Mouse (Mus musculus) kidney, postnatal 36 days (tissue): ENCODE measurements around the gene Dnah11.

Experiments used
- DNase-seq, 2 experiments: peaks; one replicate each; pipeline ENCODE4 v3.0.0; 2021 to 2022; ENCODE audit warnings: mixed read lengths in 2 of 2

Dnah11 gene

DNA sequence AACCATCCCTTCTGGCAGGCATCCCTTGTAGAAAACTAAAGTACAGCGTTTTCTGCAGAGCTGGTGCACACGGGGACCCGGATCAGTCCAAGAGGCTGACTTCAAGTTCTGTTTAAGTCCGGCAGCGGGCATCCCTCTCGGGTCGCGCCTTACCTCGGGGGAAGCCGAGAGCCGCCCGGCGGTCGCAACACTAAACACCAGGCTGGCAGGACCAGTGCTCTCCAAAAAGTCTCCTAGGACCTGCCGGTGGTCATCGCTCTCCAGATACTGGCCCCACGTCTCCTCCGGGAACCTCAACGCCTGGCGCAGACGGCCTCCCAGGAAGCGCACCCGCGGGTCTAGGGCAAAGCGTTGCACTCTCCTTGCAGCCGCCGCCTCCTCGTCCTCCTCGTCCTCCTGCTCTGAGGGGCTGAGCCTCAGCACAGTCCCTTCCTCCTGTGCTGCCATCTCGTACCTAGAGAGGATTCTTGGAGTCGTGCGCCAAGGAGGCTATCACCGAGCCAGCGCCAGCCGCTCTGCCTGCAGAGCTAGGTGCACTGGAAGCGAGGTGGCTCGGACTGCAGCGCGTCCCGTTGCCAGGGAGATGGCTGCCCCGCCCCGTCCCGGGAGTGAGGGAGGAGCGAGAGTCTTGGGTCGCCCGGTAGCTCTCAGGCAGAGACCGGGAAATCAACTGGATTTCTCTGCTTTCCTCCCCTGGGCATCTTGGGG is at the start of gene Dnah11:
TSS of gene Dnah11 (minus strand) at position 658 of the 708 bp plus-strand sequence.
- peak; percentile 81 to 91 for DNase-seq

- DNase-seq, result no peak
Measured at GRCm38 (mm10) chr12:118221182-118221581, 22.3 kb upstream of the Dnah11 start.

DNA sequence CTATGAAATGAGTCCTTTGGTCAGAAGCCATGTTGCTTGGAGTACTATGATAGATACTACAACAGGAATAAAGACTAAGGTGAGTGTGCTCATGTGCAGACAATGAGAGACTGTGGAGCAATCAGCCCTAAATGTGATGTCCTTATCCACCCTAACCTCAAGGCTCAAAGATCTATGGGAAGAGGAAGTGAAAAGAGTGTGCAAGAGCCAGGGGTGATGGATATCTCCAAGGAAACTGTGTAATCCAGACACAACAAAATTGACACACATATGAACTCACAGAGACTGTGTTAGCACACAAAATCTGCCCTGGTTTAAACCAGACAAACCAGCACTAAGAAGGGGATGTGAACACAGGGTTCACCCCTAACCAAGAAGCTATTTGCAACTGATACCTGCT is 21.2 kb upstream of the Dnah11 start:
- no peak for DNase-seq

- no peak for DNase-seq
Measured at GRCm38 (mm10) chr12:118212163-118212562, 13.3 kb upstream of the Dnah11 start.

GRCm38 (mm10) chr12:118196583-118196982 is 2.3 kb downstream of the Dnah11 start:
- no peak for DNase-seq

GRCm38 (mm10) chr12:118189535-118189934 is 9.3 kb downstream of the Dnah11 start:
- DNase-seq, result no peak

DNA sequence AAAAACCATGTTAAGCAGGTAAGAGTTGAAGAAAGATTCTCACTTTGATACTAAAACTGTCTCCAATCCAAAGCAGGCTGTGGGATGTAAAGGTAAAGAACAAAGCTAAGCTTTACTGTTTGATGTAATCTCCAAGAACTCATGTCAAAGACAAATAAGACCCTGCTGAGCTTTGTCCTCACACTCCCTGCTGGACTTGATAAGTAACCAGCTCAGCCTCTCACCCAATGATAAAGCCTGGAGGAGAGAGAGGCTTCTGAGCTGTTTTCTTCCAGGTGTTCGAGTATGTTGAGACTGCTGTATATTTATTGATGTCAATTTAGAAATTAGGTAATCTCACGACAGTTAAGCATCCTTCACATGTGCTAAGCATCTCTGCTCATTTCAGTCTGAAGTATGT is 11.2 kb downstream of the Dnah11 start:
- DNase-seq, result no peak

DNA sequence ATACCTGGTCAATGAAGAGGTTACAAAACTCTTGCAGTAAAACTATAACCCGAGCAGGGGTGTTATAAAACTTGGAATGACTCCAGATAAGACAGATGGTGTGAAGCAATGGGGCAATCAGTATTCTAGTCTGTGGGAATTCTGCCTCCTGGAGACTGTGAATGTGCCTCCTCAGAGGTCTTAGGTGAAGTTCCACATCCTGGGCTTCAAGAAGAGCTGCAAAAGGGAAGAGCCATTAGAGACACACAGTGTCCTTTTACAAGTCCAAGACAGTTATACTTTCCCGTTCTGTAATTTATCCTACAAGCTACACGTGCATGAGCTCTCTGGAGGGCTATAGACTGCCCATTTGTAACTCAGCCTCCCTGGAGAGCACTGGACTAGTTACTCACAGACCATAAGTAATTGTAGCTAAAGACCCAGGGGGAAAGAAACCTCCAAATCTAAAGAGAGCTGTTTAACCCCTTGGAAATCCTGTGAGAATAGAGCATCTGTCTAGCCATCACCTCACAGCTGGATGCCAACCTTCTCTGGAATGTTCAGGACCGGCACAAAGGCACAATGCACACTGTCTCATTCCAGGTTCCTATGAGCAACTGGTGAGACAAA is 11.9 kb downstream of the Dnah11 start:
- peak in 1 of 2 experiments; percentile 8 for DNase-seq

GRCm38 (mm10) chr12:118186120-118186880 is 12.5 kb downstream of the Dnah11 start:
- no peak for DNase-seq

DNA sequence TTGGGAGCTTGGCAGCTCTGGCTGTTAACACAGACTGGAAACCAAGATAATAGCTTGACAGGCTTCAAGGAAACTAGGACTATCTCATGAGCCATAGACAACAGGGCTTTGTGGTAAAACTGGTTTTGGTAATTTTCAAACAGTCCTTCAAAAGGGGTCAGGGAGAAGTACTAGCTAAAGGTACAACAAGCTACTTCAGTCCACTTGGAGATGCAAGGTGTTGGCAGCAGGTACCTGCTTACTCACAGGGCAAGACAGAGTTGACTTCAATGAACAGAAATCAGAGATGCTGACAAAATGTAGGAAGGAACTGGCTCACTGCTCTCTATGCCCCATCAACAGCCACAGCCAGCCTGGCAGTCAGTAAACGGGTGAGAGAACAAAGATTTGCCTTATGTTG is 14.1 kb downstream of the Dnah11 start:
- no peak for DNase-seq

GRCm38 (mm10) chr12:118177756-118178155 is 21.1 kb downstream of the Dnah11 start:
- no peak for DNase-seq

DNA sequence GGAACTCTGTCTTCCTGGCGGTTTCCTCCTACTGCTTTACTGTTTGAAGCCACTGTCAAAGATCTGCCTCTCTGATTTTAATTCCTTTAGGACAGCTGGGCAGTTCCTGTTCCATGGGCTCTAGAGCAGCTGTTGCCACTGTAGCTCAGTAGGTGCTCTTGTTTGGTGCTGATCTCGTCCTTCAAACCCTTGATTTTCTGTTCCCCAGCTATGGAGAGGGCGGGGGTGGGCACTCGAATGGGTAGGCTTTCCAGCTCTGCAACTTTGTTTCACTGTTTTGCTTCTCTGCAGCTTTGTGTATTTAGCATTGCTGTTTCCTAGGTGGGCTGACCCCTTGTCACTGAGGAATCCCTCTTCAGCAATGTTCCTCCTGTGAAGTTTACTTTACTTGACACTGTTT is 34.1 kb downstream of the Dnah11 start:
- no peak for DNase-seq

DNA sequence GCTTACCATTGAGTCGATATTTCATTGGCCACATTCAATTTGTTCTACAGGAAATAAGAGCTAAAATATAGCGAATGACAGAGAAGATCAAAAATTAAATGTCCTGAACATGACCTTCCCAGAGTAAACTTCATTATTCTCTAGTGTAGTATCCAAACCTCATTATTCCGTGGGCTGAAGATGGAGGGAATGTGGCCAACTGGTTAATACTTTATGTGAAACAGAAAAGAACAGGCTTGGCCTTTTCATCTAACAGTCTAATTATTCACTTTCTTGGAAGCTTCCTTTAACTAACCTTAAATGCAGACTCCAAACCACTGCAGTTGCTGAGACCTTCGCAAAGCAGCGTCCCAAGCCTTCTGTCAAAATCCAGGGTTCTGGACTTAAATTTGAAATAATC is 41.9 kb downstream of the Dnah11 start:
- peak; percentile 3 to 5 for DNase-seq

GRCm38 (mm10) chr12:118147521-118148033 is 51.3 kb downstream of the Dnah11 start:
- DNase-seq, result no peak

GRCm38 (mm10) chr12:118128116-118128515 is 70.7 kb downstream of the Dnah11 start:
- no peak for DNase-seq

GRCm38 (mm10) chr12:118119668-118120067 is 79.2 kb downstream of the Dnah11 start:
- no peak for DNase-seq

GRCm38 (mm10) chr12:118112599-118112998 is 86.2 kb downstream of the Dnah11 start:
- peak; percentile 26 to 50 for DNase-seq

DNA sequence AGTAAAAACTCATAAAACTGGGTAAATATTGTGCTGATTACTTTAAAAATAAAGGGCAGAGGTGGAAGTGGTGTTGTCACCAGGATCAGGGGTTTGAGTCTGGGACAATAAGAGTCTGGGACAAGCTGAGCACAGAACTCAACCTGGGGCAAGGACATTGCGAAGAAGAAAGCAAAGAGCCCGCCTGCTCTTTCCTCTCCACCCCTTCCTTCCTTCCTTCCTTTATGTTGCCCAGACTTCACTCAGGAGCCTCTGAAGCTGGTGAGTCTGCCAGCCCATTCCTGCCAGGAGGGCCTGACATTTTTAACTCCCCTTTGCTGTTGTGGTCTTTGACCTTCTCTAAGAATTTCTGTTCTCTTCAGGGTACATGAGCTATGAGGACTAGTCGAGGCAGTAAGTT is 86.9 kb downstream of the Dnah11 start:
- DNase-seq, result no peak

DNA sequence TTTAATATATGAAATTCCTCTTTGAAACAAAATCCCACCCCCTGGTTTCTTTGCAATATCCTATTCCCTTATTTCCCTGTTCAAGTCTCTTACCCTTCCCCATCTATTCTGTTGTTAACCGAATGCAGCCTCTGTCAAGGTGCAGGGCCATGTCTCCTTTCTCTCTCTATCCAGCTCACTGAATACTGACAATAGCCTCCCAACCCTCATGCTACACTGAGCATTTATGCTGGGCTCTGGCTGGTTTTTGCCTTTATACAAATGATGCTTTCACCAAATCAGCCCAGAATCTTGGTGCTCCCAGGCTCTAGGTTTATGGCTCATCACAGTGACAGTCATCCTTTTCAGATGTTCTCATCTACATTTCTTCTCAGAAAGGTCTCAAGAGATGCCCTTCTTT is 91.1 kb downstream of the Dnah11 start:
- no peak for DNase-seq

DNA sequence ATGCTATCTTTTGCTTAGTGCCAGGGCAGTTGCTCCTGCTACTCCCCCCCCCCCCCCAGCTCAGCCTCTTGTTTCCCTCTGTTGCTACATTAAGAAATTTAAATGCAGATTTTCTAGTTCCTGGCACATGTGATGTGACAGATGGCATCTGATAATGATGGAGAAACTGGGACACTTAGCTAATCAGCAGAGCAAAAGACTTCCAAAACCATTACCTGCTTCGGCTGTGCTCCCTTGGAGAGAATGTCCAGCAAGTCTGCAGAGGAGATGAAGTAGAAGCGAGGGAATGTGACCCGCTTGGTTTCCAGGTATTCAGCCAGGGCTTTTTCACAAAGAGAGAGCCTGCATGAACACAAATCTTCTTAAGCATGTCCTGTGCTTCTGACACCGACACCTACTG is 94.3 kb downstream of the Dnah11 start:
- no peak for DNase-seq

DNA sequence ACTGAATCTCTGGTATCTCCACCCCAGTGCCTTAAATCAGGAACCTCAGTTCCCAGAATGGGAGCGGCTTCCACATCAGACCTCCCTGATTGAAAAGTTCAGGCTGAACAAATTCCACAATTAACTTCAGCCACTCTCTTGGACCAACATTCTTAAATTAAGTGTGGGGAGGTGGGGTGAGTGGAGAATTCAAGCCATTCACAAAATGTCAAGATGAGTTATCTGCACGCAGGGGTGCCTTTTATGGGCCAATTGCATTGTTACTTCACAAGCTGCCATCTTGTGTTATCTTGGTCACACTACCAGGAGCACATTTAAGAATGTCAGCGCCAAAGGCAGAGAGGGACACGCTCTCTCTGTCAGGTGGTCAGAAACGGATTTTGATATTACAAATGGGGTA is 99.1 kb downstream of the Dnah11 start:
- DNase-seq, result no peak

GRCm38 (mm10) chr12:118098257-118098656 is 100.6 kb downstream of the Dnah11 start:
- no peak for DNase-seq

DNA sequence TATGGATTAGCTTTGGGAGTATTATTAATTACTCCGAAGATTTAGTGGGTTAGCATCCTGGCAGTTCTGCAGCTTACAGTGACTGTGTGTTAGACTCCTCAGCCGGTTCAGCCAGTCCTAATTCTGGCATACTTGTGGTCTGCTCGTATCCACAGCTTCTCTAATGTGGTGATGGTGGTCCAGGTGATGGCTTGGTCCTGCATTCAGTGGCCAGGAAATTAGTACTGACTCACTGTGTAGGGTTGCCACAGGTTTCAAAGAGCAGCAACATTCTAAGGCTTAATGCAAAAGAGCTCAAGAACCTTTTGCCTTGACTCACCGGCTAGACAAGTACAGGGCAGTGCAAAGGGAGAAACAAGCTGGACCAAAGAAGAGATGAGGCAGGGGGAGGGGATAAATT is 103.9 kb downstream of the Dnah11 start:
- no peak for DNase-seq

- no peak for DNase-seq
Measured at GRCm38 (mm10) chr12:118085291-118085690, 113.6 kb downstream of the Dnah11 start.
